Mouse (Mus musculus): Measurements from ENCODE around the gene Tex38. TPM values are rescaled to one million over a fixed set of nuclear protein-coding genes. Genes with fewer than 3 reads are reported as not detected.

Gene Tex38
- under 1 TPM; 0.46 to 0.59 TPM for total RNA-seq (2021)
- long read RNA-seq, experiment 1, result 0 reads
- long read RNA-seq, experiment 2, result 0 reads

DNA sequence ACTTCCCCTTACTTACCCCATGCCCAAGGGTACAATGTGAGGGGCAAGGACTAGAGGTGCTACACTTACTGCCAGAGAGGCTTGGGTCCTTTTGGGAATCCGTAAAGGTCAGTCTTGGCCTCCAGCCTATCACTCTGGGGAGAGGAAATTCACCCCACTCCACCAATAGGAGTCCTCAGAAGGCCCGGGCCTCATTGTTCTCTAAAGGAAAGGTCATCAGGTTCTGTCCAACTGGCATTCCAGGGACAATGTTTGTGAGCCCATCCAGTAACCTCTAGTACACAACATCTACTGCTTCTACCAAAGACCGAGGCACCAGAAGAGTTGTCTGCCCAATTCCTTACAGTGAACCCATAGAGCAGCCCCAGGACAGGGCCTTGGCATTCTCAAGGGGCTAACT lies at the start of gene Tex38:
Tex38 (minus strand) TSS at position 101 of the 400 bp plus-strand sequence.
- no peak for DNase-seq (ENCODE audit: low spot score in 2 of 2)
- intact Hi-C loops (cut with DNase I), result no loop called here

DNA sequence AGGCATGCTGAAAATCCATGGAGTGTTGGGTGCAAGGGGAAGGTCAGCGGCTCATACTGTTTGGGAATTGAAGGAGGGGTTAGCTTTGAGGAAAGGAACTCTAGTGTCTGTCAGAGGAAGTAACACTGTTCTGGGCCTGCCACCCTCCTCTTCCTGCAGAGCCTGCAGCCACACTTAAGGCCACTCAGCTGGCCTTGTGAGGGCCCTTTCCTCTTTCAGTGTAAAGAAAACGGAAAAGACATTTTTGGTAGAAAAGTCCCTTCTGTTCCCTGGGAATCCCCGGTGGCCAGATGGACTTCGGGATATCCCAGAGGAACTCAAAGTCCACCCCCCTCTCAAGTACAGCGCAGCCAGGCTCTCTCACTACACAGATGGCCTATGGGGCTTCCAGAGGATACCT lies 49.7 kb upstream of the Tex38 start:
- intact Hi-C loops (cut with DNase I), result no loop called here
- DNase-seq (ENCODE audit: low spot score in 2 of 2), result no peak

DNA sequence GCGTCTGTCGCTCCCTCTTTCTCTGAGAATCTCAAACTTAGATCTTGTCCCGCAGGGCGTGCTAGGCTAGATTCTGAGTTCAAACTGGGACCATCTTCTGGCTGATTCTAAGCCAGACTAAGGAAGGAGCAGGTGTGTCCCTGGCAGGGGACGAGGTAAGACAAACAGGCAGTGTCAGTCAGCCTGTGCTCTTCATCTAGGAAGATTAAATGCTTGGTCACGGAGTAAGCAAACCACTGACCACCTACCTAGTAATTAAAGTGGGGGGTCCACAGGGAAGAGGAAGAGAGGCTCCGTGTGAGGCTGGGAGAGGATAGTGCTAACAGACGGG lies 47.7 kb upstream of the Tex38 start:
- no peak for DNase-seq (ENCODE audit: low spot score in 2 of 2)
- intact Hi-C loops (cut with DNase I), result no loop called here

DNA sequence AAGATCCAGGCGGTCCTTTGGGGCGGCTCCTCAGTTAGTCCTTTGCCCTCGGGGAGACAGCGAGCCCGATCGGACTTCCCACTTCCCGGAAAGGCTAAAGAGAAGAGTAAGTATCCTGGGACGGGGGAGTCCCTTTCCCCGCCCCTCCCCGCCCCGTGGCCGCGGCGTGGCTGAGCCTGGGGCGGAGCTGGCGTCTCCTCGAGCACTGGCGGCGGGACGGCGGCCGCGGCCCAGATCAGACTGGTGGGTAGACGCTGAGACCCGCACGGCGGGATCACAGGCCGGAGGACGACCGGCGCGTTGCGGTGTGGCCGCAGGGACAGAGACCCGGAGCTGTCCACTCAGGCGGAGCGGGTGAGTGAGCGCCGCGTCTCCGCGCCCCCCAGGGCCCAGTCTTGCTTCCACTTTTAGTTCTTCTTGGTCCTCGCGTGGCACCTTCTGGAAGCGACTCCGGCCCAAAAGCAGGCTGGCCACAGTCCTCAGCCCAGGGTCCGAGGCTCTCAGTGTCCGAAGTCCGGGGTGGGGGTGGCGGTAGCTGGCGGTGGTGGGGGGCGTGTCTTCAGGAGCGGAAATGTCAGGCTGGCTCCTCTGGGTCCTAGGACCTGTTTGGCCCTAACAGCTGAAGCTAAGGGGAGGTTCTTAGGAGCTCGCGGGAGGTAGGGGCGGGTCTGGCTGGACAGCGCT lies 47.2 kb upstream of the Tex38 start, which contains the start of gene Mob3c:
Mob3c (plus strand) TSS at position 205 of the 684 bp plus-strand sequence.
- peak in 1 of 2 experiments; percentile 53 for DNase-seq (ENCODE audit: low spot score in 2 of 2)
- intact Hi-C loops (cut with DNase I), result no loop called here

DNA sequence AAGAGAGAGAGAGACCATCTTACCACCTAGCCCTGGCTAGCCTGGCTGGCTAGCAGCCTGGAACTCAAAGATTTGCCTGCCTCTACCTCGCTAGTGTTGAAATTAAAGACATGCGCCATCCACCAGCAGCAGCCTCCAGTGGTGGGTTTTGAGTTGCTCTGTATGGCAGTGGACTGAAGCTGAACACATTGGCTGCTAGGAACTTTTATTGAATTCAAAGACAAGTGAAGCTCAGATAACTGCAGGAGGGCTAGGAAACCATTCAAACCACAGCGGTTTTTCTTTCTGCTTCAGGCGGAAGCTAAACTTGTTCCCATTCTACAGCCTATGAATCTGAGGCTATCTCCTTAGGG lies 46.7 kb upstream of the Tex38 start:
- DNase-seq (ENCODE audit: low spot score in 2 of 2), result no peak
- intact Hi-C loops (cut with DNase I), result no loop called here

DNA sequence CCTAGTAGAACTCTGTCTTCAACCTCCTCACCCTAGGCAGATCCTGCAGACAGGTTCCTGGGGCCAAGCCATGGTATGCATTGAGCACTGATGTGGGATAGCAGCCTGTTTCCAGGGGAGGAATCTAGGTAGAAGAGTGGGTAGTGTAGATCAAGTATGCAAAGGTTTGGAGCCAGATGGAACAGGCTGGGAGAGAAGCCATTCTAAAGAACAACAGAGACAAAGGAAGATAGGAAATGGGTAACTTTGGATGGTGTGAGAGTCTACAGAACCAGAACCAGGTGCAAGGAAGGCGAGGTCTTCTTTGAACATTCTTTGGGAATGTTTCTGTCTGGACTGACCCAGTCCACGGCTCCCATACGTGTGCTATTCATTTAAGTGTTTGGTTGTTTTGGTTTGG lies 46.2 kb upstream of the Tex38 start:
- DNase-seq (ENCODE audit: low spot score in 2 of 2), result no peak

DNA sequence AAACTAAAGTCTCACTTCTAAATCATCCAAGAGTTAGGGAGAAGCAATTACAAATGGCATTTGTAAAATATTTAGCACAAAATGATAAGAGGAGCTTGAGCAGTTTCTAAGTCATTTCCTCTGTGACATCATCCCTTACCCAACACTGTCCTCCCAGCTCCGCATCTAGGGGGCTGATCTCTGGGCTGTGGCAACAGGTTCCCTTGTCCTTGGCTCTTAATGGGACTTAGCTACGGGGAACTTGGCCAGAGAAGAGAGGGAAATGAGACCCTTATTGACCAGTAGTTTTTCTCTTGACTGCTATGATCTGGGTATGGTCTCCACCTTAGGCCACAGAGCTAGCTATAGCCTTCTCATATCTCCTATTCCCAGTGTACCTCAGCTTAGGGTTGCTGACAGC lies 44.5 kb upstream of the Tex38 start:
- no peak for DNase-seq (ENCODE audit: low spot score in 2 of 2)
- intact Hi-C loops (cut with DNase I), result no loop called here

More for the DNA sequence above, 46.2 kb upstream of the Tex38 start:
- intact Hi-C loops (cut with DNase I), result no loop called here

DNA sequence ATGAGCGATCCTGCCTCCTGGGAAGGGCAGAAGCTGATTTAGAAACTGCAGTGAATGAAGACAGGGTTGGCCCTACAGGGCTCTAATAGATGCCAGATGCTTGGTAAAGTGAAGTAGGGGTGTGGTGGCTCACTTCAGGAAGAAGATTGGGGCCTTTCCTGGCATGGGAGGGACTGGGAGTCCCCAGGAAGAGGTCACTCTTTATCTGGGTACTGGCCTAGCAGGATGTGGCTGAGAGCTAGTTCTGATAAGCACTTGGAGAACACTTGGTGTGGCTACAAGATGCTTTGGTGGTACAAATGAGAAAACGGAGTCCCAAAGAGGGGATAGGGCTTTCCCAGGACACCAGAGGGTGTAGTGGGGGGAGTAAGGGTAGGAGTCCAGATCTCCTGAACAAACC lies 43.4 kb upstream of the Tex38 start:
- no peak for DNase-seq (ENCODE audit: low spot score in 2 of 2)
- intact Hi-C loops (cut with DNase I), result no loop called here

DNA sequence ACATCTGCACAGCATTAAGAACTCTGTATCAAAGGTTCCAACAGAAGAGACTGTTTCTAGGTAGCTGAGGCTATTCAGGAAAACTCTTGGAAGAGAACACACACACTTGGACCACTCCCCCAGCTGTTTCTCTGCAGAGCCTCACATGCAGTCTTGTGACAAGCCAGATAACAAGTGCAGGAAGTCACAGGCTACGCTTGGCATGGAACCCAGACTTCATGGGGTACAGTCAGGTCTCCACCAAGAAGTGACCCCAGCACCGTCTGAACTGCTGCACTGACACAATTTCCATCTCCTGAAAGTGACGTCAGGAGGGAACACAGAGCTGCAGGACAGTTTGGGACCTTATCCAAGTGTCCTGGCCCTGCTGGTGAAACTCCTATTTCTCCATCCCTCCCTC lies 41.1 kb upstream of the Tex38 start:
- intact Hi-C loops (cut with DNase I), result no loop called here

DNA sequence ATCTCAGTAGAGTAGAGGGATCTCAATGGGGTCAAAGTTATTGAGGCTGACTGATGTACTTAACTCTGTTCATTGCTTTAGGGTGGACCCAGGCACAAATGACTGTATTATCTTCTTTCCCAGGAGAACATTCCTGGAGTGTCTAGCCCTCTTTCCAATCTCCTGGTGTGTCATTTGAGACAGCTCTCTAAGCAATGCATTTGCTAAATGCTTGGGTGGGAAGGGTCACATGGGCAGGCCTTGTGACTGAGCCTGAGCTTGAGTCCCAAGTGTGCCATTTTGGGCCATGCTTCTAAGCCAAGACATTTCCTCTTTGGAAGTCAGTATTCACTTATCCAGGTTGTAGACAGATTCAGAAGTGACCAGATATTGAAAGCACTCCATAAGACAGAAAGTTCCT lies 40.6 kb upstream of the Tex38 start:
- intact Hi-C loops (cut with DNase I), result no loop called here
- no peak for DNase-seq (ENCODE audit: low spot score in 2 of 2)

More for the DNA sequence above, 41.1 kb upstream of the Tex38 start:
- DNase-seq (ENCODE audit: low spot score in 2 of 2), result no peak

DNA sequence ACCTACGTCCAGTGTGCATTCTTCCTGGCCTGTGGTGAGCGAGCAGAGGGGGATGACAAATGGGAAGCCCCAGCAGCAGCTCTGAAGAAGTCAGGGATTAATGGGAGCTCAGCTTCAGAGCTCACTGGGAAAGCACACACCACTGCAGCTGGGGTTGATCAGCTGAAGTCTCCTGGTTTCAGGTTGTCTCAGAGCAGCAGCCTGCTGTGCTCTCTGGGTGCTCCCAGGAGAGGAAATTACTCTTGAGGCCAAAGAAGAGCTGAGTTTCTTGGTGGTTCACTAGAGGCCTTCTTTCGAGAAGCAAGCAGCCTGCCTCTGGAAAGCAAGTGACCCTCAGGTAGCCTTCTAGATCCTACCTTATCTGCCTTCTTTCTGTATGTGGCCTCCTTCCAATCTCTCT lies 40.1 kb upstream of the Tex38 start:
- intact Hi-C loops (cut with DNase I), result no loop called here
- DNase-seq (ENCODE audit: low spot score in 2 of 2), result no peak

DNA sequence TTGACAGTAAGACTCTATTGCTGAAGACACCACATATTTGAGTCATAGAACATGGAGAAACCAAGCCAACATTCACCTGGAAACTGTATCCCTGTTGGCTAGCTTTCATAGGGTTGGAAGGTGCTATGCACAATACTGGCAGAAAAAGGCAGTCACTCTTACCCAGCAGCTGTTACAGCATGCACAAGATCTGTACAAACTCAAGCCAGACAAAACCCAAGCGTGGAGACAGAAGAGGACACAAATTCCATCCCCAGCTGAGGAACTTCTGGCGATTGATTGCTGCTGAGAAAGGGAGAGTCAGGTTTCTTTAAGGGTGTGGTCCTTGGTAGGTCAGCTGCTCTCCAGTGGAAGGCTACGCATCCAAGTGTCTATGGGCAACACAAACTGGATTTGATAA lies 39.4 kb upstream of the Tex38 start:
- intact Hi-C loops (cut with DNase I), result no loop called here
- no peak for DNase-seq (ENCODE audit: low spot score in 2 of 2)

DNA sequence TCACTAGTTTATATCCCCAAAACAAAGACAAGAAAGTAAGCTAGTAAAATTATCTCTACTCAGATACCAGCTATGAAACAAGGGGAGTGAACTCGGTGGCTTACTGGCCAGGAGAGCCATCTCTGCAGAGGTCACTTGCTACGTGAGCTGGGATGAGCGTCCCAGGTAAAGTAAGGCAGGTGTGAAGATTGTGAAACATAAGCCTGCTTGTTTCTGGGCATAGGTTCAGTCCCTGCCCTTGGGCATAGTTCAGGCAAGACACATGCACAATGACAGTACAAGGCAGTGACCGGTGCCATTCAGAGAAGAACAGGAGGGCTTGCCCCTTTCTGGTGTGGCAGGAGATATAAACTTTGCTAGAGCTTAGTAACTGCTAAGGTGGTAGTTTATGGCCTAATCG lies 34.8 kb upstream of the Tex38 start:
- intact Hi-C loops (cut with DNase I), result no loop called here
- DNase-seq (ENCODE audit: low spot score in 2 of 2), result no peak

DNA sequence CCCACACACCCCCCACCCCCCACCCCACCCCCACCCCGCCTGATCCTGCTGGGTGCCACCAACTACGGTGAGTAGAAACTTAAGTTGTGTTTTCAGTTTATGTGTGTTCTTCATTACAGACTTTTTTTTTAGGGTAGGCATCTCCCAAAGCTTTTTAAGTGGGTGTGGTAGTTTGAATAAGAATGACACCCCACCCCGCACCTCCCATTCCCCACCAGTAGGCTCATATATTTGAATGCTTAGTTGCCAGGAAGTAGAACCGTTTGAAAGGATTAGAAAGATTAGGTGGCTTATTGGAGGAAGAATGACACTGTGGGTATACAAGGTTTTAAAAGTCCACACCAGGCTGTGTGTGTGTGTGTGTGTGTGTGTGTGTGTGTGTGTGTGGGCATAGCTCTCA lies 31.5 kb upstream of the Tex38 start:
- intact Hi-C loops (cut with DNase I), result no loop called here
- no peak for DNase-seq (ENCODE audit: low spot score in 2 of 2)

DNA sequence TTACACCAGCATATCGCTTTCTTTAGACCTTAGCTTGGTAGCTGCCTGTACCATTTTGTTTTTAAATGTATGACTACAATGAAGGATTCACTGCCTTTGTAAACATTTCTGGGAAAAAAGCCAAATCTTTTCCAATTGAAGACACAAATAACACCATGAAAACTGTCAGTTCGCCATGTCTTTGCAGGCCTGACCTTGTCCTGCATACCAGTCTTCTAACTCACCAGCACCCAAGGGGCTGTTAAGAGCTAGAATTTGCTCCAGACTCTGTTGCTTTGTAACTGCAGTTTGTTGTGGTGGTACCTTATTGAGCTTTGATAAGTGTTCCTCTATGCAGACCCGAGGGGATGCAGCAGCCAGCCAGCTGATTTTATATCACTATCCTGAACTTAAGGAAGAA lies 19.2 kb upstream of the Tex38 start:
- intact Hi-C loops (cut with DNase I), result no loop called here
- no peak for DNase-seq (ENCODE audit: low spot score in 2 of 2)

DNA sequence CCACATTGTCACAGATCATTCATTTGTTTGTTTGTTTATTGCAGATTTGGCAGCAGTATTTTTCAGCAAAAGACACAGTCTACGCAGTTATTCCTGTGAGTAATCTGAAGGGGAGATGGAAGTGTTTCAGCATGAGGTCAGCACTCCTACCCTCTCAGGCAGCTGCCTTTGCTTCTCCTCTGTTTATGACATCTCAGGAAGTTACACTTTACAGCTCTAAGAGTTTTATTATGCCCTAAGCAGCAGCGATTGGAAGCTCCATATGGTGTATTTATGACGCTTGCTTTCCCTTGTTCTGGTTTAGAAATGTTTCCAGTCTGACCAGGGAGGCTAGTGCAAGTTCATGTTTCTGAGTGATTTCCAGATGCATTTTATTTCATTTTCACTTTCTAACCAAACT lies 14.5 kb upstream of the Tex38 start:
- no peak for DNase-seq (ENCODE audit: low spot score in 2 of 2)
- intact Hi-C loops (cut with DNase I), result no loop called here

DNA sequence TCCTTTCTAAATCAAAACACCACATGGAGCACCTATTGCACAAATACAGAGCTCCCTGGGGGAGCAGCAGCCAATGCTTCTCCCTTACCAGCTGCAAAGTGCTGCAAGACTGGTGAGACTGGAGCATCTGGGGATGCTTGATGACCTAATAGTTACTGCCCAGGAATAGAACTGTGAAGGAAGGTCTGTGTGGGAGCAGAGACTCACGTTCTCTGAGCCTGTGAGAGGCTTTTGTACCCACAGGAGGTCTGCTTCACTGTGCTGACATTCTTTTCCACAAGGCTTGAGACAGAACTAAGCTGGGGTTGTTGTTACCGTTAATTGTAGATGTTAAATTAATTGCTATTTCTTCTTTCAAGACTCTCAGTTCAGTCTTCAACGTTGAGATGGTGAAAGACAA lies 10.0 kb upstream of the Tex38 start:
- intact Hi-C loops (cut with DNase I), result no loop called here
- peak; percentile 18 to 28 for DNase-seq (ENCODE audit: low spot score in 2 of 2)

DNA sequence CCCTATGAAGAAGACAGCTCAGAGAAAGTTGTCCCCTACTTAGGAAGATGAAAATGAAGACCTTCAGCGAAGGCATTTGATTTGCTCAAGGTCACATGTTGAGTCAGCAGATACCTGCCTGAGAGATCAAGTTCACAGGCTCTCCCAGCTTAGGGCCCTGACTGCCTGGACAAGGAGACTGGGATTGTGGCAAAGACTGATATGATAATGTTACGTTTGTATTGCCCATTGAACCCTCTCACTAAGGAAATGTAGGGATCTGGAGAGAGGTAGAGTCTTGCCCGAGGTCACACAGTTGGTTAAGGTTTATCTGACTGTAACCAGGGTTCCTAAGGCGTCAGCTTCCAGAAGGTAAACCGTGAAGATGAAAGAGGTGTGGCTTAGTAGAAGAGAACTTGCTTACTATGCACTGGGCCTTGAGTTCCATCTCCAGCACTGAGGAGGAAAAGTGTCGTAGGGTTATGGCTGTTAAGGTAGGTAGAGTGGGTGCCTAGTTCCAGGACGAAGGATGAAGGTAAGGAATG lies 4.8 kb upstream of the Tex38 start:
- intact Hi-C loops (cut with DNase I), result no loop called here
- DNase-seq (ENCODE audit: low spot score in 2 of 2), result no peak

DNA sequence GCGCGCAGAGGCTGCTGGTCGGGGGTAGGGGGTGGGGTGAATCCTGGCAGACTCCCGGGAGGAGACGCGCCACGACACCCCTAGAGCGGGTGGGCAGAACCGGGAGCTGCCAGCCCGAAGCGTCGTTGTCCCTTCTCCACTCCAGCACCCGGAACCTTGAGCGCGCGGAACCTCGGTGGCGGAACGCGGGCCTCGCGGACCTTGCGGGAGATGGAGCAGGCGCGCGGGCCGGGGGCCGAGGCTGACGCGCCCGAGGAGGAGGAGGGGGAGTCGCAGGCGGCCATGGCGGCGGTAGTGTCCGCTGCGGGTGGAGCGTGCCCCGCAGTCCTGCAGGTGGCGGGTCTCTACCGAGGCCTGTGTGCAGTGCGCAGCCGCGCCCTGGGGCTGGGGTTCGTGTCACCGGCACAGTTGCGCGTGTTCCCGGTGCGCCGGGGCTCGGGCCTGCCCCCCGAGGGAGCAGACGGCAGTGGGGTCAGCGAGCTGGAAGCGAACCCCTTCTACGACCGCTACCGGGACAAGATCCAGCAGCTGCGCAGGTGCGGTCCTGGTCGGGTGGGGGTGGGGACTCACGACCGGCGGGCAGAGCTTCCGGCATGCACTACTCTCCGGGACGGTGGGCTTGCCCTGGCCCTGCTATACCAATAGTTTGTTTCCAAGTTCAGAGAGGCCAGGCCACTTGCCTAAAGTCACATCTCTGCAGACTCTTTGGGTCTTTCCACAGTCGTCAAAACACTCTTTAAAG lies 4.1 kb upstream of the Tex38 start, which contains the start of gene Atpaf1:
Atpaf1 (plus strand) TSS at position 44 of the 742 bp plus-strand sequence.
- peak; percentile 69 to 83 for DNase-seq (ENCODE audit: low spot score in 2 of 2)
- intact Hi-C loops (cut with DNase I), result no loop called here

DNA sequence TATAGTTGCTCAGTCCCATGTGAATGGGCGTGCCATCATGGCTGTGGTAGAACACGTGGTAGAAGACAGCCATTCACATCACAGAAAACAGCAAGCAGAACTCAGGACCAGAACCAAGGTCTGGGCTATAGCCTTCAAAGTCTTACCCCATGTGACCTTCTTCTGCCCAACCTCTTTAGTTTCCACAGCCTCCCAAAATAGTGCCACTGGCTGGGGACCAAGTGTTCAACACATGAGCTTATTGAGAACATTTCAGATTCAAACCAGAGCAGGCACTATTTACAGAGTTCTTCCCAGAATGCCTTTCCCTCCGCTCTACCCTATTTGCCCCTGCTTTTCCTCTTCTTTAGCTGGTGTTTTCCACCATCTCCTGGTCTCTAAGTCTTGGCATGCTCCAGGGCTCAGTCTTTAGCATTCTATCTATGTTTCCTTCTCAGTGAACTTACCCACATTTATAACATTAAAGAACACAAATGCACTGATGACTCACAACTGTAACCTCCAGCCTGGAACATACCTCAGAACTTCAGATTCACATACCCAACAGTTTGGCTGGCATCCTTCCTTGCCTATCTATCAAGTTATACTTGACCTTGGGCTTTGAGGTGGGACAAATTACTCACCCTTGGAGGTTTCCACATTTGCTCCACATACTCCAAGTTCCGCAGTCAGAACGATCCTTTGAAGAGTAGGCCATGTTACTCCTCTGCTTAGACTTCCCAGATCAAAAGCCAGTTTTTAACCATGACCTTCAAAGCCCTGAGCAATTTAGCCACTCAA lies 1.4 kb upstream of the Tex38 start:
- intact Hi-C loops (cut with DNase I), result no loop called here
- no peak for DNase-seq (ENCODE audit: low spot score in 2 of 2)
